Mouse (Mus musculus): ENCODE data around the gene Ppie. TPM values are rescaled to one million over a fixed set of nuclear protein-coding genes. Genes with fewer than 3 reads are reported as not detected.

Ppie gene
- 15.8 and 25.3 TPM in 2 replicates for polyA plus RNA-seq (2012; rRNA removed; ENCODE audit: low replicate concordance)

GRCm38 (mm10) chr4:123139513-123140154, at the start of gene Ppie:
Gene Ppie (minus strand): TSS chr4:123139951.

GRCm38 (mm10) chr4:123182328-123183238, 42.8 kb upstream of the Ppie start, which contains the start of gene Hpcal4:
Gene Hpcal4 (plus strand): TSS chr4:123183227.

GRCm38 (mm10) chr4:123116011-123116410, 23.7 kb downstream of the Ppie start, which contains the start of gene Oxct2b:
Gene Oxct2b (plus strand): TSS chr4:123116266.

DNA sequence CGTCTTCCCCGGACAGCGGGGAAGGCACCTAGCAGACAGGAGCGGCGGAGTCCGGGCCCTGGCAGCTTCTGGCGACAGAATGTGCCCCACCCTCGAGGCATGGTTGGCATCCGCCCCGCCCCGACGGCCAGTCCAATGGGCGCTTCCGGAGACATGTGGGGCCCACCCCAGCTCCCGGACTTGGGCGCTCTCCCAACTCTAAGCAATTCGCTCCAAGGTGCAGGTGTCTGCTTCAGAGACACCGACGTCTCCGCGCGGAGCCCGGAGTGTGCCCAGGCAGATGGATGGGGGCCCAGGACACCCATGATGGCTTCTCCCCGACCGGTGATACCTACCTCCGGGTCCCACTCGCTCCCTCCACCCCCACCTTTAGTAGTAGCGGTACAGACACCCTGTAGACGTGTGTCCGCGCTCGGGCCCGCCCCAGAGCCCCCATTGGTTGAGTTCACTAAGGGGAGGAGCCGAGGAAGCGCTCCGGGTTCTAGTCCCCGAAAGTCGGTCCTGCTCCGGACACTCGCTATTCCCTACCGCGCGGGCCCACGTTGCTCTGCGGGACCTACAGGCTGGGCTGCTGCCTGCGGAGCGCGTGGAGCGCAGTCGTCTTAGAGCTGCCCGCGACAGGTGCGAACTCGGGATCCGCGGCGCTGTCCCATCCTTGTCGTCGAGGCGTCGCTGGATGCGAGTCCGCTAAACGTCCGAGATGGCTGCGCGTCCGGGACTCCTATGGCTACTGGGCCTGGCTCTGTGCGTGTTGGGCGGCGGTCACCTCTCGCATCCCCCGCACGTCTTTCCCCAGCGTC, 34.9 kb downstream of the Ppie start, which contains the start of gene Bmp8b:
Gene Bmp8b (plus strand): TSS at position 515 of the 800 bp plus-strand sequence.

Other genes starting within 250 kb of the Ppie start
- gene Mfsd2a, start 178.8 kb downstream of the Ppie start, polyA plus RNA-seq (2012; rRNA removed; ENCODE audit: low replicate concordance) = 0.24 and 13.1 TPM in 2 replicates
- 0.79 and 15.9 TPM in 2 replicates for gene Mycl, start 144.3 kb downstream of the Ppie start, polyA plus RNA-seq (2012; rRNA removed; ENCODE audit: low replicate concordance)
- gene Trit1, start 123.4 kb downstream of the Ppie start, polyA plus RNA-seq (2012; rRNA removed; ENCODE audit: low replicate concordance) = 6.6 and 9.0 TPM in 2 replicates
- gene Bmp8b, start 34.8 kb downstream of the Ppie start, polyA plus RNA-seq (2012; rRNA removed; ENCODE audit: low replicate concordance) = 1.3 TPM in 1 of 2 replicates, not detected in the other
- 0.13 TPM in 1 of 2 replicates, not detected in the other for gene Oxct2b, start 23.7 kb downstream of the Ppie start, polyA plus RNA-seq (2012; rRNA removed; ENCODE audit: low replicate concordance)
- gene Hpcal4, start 43.3 kb upstream of the Ppie start, polyA plus RNA-seq (2012; rRNA removed; ENCODE audit: low replicate concordance) = 0.19 and 0.37 TPM in 2 replicates
- gene Nt5c1a, start 61.6 kb upstream of the Ppie start, polyA plus RNA-seq (2012; rRNA removed; ENCODE audit: low replicate concordance) = 0.62 and 0.75 TPM in 2 replicates
- 12.9 and 13.8 TPM in 2 replicates for gene Heyl, start 93.6 kb upstream of the Ppie start, polyA plus RNA-seq (2012; rRNA removed; ENCODE audit: low replicate concordance)
- gene Pabpc4, start 122.4 kb upstream of the Ppie start, polyA plus RNA-seq (2012; rRNA removed; ENCODE audit: low replicate concordance) = 82.9 and 156 TPM in 2 replicates
- gene Oxct2a, start 183.7 kb upstream of the Ppie start, polyA plus RNA-seq (2012; rRNA removed; ENCODE audit: low replicate concordance) = 0.17 TPM in 1 of 2 replicates, not detected in the other
- gene Bmp8a, start 203.3 kb upstream of the Ppie start, polyA plus RNA-seq (2012; rRNA removed; ENCODE audit: low replicate concordance) = 0.60 and 0.99 TPM in 2 replicates